Mouse (Mus musculus) kidney, embryonic 14.5 days (tissue): ENCODE measurements at regions not wholly inside any gene's neighbourhood (a gene's known extent, or its start where the extent isn't known, plus 50 kb on each side); places are given as distances from the start of the nearest gene placed in this dataset.

Source experiments
- ATAC-seq: fragments of 200-750 bp; cut with Nextera tagmentation; 2 replicates; pipeline ENCODE4 v1.8.0; 2017; ENCODE audit warnings: moderate number of reproducible peaks, mild to moderate bottlenecking, moderate TSS enrichment, moderate library complexity; ENCODE audit not compliant: low FRiP score, low TSS enrichment
- H3K27ac ChIP-seq: fragments of 300-500 bp; sonication (generic); 2 replicates; pipeline ENCODE4 v1.5.1; 2014; ENCODE audit warnings: low read depth, mild to moderate bottlenecking, low read length, moderate library complexity, mixed read lengths
- H3K27me3 ChIP-seq: fragments of 300-500 bp; sonication (generic); 2 replicates; pipeline ENCODE4 v1.6.1; 2014; ENCODE audit warnings: mild to moderate bottlenecking, low read length; ENCODE audit not compliant: control insufficient read depth, insufficient read depth
- H3K36me3 ChIP-seq: fragments of 300-500 bp; sonication (generic); 2 replicates; pipeline ENCODE4 v1.6.1; 2014; ENCODE audit warnings: low read length, mixed read lengths; ENCODE audit not compliant: control insufficient read depth, insufficient read depth
- H3K4me1 ChIP-seq: fragments of 300-500 bp; sonication (generic); 2 replicates; pipeline ENCODE4 v1.6.1; 2014; ENCODE audit warnings: low read length, mixed read lengths; ENCODE audit not compliant: control insufficient read depth, insufficient read depth
- H3K4me2 ChIP-seq: fragments of 300-500 bp; sonication (generic); replicated peaks from 2 replicates; pipeline ENCODE4 v1.6.1; 2014; ENCODE audit warnings: low read depth, mild to moderate bottlenecking, low read length
- H3K4me3 ChIP-seq: fragments of 300-500 bp; sonication (generic); 2 replicates; pipeline ENCODE4 v1.5.1; 2014; ENCODE audit warnings: mild to moderate bottlenecking, low read length
- H3K9ac ChIP-seq: fragments of 300-500 bp; sonication (generic); 2 replicates; pipeline ENCODE4 v1.6.1; 2014; ENCODE audit warnings: low read depth, mild to moderate bottlenecking, low read length, moderate library complexity
- H3K9me3 ChIP-seq: fragments of 300-500 bp; sonication (generic); 2 replicates; pipeline ENCODE4 v1.6.1; 2016; ENCODE audit warnings: low read length; ENCODE audit not compliant: control insufficient read depth
- WGBS: fragments of 180-500 bp; shearing (Covaris S2); extraction: QIAGEN DNeasy Blood & Tissue Kit; methylation state at CpG from one replicate; pipeline ENCODE4 v1.1.7; 2014; 5-methylcytosine and 5-hydroxymethylcytosine counted together

DNA sequence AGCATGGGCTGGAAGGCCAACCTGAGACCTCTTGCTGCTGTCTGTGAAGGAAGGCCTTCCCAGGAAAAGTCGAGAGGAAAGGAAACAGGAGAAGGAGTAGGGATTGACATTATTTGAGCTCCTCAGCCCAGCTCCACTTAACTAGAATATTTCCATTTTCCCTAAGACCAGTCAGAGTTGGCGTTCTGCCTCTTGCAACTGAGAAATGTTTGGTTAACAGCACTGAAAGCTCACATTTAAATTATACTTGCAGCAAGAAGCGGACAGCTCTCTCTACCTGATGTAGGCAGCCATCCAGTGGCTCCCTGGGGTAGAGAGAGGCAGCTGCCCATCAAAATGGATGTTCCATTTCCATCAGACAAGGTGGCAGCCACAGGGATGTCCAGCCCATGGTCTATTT is 131.6 kb upstream of the Pkdcc start:
- 58% methylated on average over 3 of the region's 3 CpGs for WGBS
- Histone ChIP-seq H3K27ac (peak overlapping the region; percentile 47), H3K9ac (no peak overlapping the region), H3K27me3 (no peaks in the 10 kb centered on the region), H3K4me1 (peaks cover 24% of the 10 kb centered on the region), H3K36me3 (no peaks in the 10 kb centered on the region), H3K9me3 (0 out of 2 replicates have a peak, but pooled peaks cover 2% of the 10 kb centered on the region), H3K4me3 (no peak overlapping the region), H3K4me2 (no peak overlapping the region)
- ATAC-seq: no peak

DNA sequence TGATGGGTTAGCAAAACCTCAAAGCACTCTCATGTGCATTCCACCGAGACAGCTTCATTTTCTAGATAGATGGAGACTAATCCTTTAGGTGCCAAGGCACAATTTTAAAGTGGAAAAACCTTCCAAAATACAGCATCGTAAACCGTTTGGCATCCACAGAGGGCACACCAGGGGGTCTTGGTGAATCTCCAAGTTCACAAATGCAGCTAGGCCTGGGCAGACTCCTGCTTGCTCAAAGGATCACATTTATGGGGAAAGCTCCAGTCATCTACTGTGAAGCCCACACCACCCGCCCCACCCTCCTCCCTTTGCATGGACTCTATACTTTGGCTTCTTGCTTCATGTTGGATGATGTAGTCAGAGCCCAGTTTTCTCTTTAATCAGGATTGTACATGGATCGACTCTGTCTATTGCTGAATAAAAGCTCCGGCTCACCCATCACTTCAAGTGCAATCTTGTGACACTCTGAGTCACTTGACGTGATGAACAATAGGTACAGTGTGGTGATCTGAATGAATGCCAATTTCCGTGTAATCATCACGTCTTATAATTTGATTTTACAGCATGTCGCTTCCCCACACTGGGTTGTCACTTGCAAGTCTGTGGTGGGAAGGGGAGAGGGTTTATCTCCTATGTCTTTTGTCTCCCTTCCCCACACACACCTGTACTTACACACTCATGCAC is 129.2 kb upstream of the Pkdcc start:
- Histone ChIP-seq H3K4me2 (no peak overlapping the region), H3K4me3 (no peak overlapping the region), H3K27me3 (no peaks in the 10 kb centered on the region), H3K4me1 (peaks cover 20% of the 10 kb centered on the region; the same call in 1 of the 2 replicates), H3K9me3 (no peaks in the 10 kb centered on the region), H3K36me3 (no peaks in the 10 kb centered on the region), H3K9ac (no peak overlapping the region), H3K27ac (no peak overlapping the region)
- no peak for ATAC-seq
- 90% methylated on average over 10 of the region's 10 CpGs for WGBS

DNA sequence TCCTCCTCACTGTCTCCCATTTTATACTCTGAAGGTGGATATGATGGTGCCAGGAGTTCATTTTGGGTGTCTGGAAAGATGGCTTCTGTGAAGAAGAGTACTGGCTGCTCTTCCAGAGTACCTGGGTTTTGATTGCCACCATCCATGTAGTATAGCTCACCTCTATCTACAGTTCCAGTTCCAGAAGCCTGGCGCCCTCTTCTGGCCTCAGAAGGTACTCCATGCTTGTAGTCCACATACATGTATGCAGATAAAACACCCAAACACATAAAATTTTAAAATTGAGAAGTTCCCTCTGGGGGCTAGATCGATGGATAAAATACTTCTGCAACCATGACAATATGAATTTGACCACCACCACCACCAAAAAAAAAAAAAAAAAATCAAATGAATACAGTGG is 128.4 kb upstream of the Pkdcc start:
- H3K4me3 ChIP-seq: no peak overlapping the region
- H3K27ac ChIP-seq: no peak overlapping the region
- ATAC-seq: no peak
- no peak overlapping the region for H3K4me2 ChIP-seq
- H3K36me3 ChIP-seq: no peaks in the 10 kb centered on the region
- no peak overlapping the region for H3K9ac ChIP-seq
- peaks cover 16% of the 10 kb centered on the region; the same call in 1 of the 2 replicates for H3K4me1 ChIP-seq
- H3K27me3 ChIP-seq: no peaks in the 10 kb centered on the region
- H3K9me3 ChIP-seq: no peaks in the 10 kb centered on the region
- 91% methylated on average over 2 of the region's 2 CpGs for WGBS

DNA sequence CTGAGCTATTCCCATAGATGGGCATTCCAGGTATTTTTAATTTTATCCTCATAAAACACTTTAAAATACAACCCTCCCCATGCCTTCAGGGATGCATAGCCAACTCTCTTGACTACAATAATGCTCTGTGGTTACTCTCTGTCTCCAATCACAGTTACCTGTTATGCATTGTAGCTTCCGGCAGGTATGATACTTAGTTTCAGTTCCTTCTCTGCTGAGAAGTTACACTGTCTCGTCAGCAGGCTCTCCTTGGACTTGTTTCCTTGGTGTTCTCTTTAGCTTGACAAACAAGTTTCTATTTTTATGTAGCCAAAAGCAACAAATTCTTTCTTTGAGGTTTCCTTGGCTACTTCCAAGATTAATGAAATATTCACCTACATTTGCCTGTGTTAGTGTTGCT is 126.6 kb upstream of the Pkdcc start:
- Histone ChIP-seq H3K4me3 (no peak overlapping the region), H3K36me3 (no peaks in the 10 kb centered on the region), H3K9me3 (no peaks in the 10 kb centered on the region), H3K27me3 (no peaks in the 10 kb centered on the region), H3K9ac (no peak overlapping the region), H3K4me2 (no peak overlapping the region), H3K27ac (no peak overlapping the region), H3K4me1 (peaks cover 6% of the 10 kb centered on the region; the same call in 1 of the 2 replicates)
- no peak for ATAC-seq
- WGBS: 82% methylated on average over 2 of the region's 2 CpGs

DNA sequence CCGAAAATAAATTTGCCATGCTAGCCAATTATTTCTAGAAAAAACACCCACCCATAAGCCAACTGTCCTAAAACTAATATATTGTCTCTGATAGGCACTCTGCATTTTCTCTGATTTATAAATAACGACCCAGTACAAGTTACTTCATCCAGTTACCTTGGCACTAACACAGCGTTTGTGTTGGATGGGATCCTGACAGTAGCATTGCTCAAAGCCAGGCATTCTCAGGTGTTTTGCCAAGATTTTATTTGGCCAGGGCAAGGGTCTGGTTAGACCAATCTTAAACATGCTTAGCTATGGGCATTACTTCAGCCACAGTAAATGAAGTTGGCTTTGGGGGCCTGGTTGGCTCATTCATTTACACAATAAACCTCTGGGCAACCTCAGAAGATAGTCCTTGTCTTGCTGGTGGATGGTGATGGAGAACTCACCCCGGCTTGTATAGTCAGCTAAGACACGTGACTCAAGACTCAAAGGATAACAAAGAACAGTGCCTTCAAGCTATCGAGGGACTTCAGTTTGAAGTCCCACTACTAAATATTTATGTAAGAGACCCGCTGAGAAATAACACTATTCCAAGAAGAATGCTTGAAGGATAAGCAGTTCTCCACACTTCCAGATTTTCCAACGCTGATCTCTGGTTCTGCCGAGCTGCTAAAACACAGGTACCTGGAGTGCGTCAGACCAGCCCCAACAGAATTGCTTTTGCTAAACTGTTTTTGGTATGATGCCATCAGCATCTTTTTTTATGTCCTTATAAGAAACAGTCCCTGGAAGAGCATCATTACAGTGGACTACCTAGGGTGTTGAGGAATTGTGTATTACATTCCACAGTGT is 125.0 kb upstream of the Pkdcc start:
- Histone ChIP-seq H3K27me3 (no peaks in the 10 kb centered on the region), H3K9ac (no peak overlapping the region), H3K27ac (no peak overlapping the region), H3K4me2 (no peak overlapping the region), H3K4me1 (no peaks in the 10 kb centered on the region), H3K4me3 (no peak overlapping the region), H3K9me3 (no peaks in the 10 kb centered on the region), H3K36me3 (no peaks in the 10 kb centered on the region)
- ATAC-seq: no peak
- 78% methylated on average over 10 of the region's 10 CpGs for WGBS

DNA sequence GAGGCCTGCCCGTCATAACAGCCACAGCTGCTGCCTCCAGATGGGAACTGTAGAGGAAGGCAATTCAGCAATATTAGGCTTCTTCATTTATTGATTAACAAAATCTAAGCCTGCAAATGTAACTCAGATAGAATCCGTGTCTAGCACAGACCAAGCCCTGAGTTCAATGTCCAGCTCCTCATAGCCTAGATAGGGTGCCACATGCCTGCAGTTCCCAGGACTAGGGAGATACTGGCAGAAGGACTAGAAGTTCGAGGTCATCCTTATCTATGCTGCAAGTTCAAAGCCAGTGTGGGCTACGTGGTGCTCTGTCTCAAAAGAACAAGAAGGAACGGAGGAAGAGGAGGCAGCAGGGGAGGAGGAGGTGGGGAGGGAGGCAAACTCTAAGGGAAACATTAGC is 121.2 kb upstream of the Pkdcc start:
- WGBS: 81% methylated on average over 5 of the region's 5 CpGs
- H3K9me3 ChIP-seq: no peaks in the 10 kb centered on the region
- ATAC-seq: no peak
- H3K4me1 ChIP-seq: no peaks in the 10 kb centered on the region
- H3K36me3 ChIP-seq: no peaks in the 10 kb centered on the region
- H3K27ac ChIP-seq: no peak overlapping the region
- no peak overlapping the region for H3K4me2 ChIP-seq
- H3K27me3 ChIP-seq: no peaks in the 10 kb centered on the region
- H3K4me3 ChIP-seq: no peak overlapping the region
- no peak overlapping the region for H3K9ac ChIP-seq

DNA sequence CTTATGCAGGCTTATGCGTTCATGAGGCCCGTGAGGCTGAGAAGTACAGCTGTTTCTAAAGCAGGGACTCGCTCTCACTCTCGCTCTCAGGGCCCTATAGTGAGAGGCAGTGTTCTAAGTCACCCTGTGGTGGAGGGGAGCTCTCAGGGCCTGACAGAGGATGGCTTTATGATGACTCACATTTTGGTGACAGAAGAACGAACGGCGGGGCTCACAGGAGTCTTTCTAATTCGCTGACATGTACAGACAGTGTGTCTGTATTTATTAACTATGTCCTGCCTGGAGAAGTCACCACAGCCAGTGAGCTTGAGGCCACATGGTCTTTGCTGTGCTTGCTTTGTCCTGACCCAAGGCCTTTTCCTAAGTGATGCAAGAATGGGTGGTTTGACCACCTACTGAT is 118.6 kb upstream of the Pkdcc start:
- Histone ChIP-seq H3K9me3 (no peaks in the 10 kb centered on the region), H3K27me3 (no peaks in the 10 kb centered on the region), H3K4me2 (no peak overlapping the region), H3K4me3 (no peak overlapping the region), H3K36me3 (no peaks in the 10 kb centered on the region), H3K27ac (no peak overlapping the region), H3K9ac (no peak overlapping the region), H3K4me1 (peaks cover 10% of the 10 kb centered on the region)
- ATAC-seq: no peak
- 50% methylated on average over 8 of the region's 8 CpGs for WGBS

DNA sequence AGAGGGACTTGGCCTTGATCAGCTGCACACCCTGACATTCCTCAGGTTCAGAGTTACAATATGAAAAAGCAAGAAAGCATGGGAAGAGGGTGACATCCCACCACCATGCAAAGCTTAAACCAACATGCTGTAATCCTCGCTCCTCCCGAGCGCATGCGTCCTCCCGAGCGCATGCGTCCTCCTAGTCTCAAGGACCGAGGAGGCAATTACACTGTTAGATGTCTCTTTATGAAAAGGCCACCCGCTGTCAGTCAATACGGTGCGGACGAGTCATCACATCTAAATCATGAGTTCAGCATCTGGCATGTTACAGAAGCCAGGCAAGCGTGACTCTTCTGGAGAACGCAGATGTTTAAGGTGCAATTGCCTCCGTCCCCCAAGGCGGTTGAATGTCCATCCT is 117.1 kb upstream of the Pkdcc start:
- peaks cover 23% of the 10 kb centered on the region for H3K4me1 ChIP-seq
- H3K4me2 ChIP-seq: no peak overlapping the region
- H3K9me3 ChIP-seq: no peaks in the 10 kb centered on the region
- ATAC-seq: no peak
- H3K27me3 ChIP-seq: no peaks in the 10 kb centered on the region
- no peak overlapping the region for H3K27ac ChIP-seq
- H3K9ac ChIP-seq: no peak overlapping the region
- H3K36me3 ChIP-seq: no peaks in the 10 kb centered on the region
- H3K4me3 ChIP-seq: no peak overlapping the region
- 75% methylated on average over 16 of the region's 16 CpGs for WGBS

DNA sequence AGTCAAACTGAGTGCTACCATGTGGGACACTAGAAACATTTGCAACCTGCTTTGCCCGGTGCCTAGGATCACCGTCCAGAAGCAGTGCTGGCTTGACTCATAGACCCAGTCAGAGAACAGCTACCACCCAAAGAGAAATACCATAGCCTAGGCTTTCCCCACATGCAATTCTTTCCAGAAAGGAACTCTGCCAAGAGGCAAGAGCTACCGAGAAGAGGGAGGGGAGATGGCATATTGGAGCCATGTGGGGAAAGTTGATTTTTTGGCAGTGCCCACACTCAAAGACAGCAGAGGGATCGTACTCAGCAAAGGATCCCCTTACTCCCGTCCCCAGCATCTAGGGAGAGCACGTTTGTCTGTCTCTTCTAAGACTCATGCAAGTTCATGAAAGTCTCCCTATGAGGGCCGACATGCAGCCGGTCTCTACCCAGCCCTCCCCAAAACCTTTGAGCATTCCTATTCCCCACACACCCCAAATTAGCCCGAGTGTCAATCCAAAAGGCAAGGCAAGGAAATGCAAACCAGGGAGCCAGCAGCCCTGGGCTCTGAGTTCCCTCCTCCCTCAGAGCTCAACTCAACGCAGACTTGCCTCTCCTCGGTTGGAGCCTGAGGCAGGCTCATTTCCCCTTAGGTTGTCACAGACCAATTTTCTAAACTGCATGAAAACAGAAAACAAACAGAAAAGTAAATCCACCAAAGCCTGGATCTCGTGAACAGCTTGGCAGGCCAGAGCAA is 116.2 kb upstream of the Pkdcc start:
- Histone ChIP-seq H3K4me3 (no peak overlapping the region), H3K4me2 (no peak overlapping the region), H3K9ac (no peak overlapping the region), H3K9me3 (no peaks in the 10 kb centered on the region), H3K27ac (no peak overlapping the region), H3K4me1 (peaks cover 25% of the 10 kb centered on the region), H3K36me3 (no peaks in the 10 kb centered on the region), H3K27me3 (no peaks in the 10 kb centered on the region)
- no peak for ATAC-seq
- WGBS: 72% methylated on average over 12 of the region's 12 CpGs
